Mouse (Mus musculus) kidney, adult 2 months (tissue): ENCODE measurements around the gene Arih2.

ENCODE experiments used
- CTCF ChIP-seq: fragments of 200-500 bp; conservative IDR thresholded peaks from 2 replicates; pipeline ENCODE4 v1.5.1; 2011; ENCODE audit warnings: low read depth, mild to moderate bottlenecking, control low read depth, low read length, moderate library complexity, mixed read lengths; ENCODE audit not compliant: insufficient read depth, insufficient read length
- POLR2A ChIP-seq: fragments of 200-500 bp; IDR thresholded peaks from one replicate; pipeline ENCODE4 v1.6.1; 2011; ENCODE audit warnings: low read depth, low read length, control low read depth

DNA sequence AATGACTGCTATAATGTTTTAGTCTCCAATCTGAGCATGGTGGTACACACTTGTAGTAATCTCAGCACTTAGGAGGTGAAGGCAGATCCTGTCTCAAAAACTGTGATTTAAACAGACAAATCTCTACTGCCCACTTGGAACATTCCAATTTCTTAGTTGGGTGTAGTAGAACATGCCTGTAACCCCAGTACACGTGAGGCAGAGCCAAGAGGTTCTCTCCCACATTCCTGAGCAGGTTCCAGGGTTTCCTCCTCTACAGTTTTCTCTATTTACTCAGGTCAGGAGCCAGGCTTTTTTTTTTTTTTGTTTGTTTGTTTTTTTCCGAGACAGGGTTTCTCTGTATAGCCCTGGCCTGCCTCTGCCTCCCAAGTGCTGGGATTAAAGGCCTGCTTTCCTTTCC, 49.2 kb downstream of the Arih2 start:
- TF ChIP-seq CTCF: no peak
- no peak for TF ChIP-seq POLR2A
